Mouse (Mus musculus): ENCODE data around the gene Sult2b1.

GRCm38 (mm10) chr7:45714630-45715089 is 69.8 kb downstream of the Sult2b1 start:
- TF ChIP-seq GATA1 (IDR thresholded peaks at IDR 0.05; ENCODE audit: low read length), result no peak
- no peak for TF ChIP-seq TAL1 (IDR thresholded peaks at IDR 0.05; ENCODE audit: low read length)
